Mouse (Mus musculus) liver, embryonic 11.5 days (tissue): ENCODE results near the gene Hoxd9. TPM values are rescaled to one million over a fixed set of nuclear protein-coding genes. Genes with fewer than 3 reads are reported as not detected.

Experiments
- ATAC-seq: fragments of 200-750 bp; cut with Nextera tagmentation; replicated peaks from 2 replicates; pipeline ENCODE4 v1.8.0; 2017; ENCODE audit warnings: moderate number of reproducible peaks, mild to moderate bottlenecking, moderate TSS enrichment, moderate library complexity; ENCODE audit not compliant: low FRiP score
- DNase-seq: peaks from one replicate; pipeline ENCODE4 v3.0.0-alpha.2; 2017; ENCODE audit warnings: low spot score
- H3K27ac ChIP-seq: fragments of 300-500 bp; sonication (generic); 2 replicates; pipeline ENCODE4 v1.5.1; 2014; ENCODE audit warnings: mild to moderate bottlenecking, low read depth, low read length, control low read depth
- H3K27me3 ChIP-seq: fragments of 300-500 bp; sonication (generic); replicated peaks from 2 replicates; pipeline ENCODE4 v1.6.1; 2014; ENCODE audit warnings: low read length, mixed read lengths; ENCODE audit not compliant: control insufficient read depth, insufficient read depth
- H3K36me3 ChIP-seq: fragments of 300-500 bp; sonication (generic); 2 replicates; pipeline ENCODE4 v1.6.1; 2014; ENCODE audit warnings: mild to moderate bottlenecking, low read length, moderate library complexity, mixed read lengths; ENCODE audit not compliant: control insufficient read depth, insufficient read depth
- H3K4me1 ChIP-seq: fragments of 300-500 bp; sonication (generic); replicated peaks from 2 replicates; pipeline ENCODE4 v1.6.1; 2014; ENCODE audit warnings: low read length, mixed read lengths; ENCODE audit not compliant: control insufficient read depth, insufficient read depth
- H3K4me2 ChIP-seq: fragments of 300-500 bp; sonication (generic); 2 replicates; pipeline ENCODE4 v1.6.1; 2014; ENCODE audit warnings: mild to moderate bottlenecking, control low read depth, moderate library complexity
- H3K4me3 ChIP-seq: fragments of 300-500 bp; sonication (generic); 2 replicates; pipeline ENCODE4 v1.5.1; 2014; ENCODE audit warnings: low read depth, low read length, control low read depth
- H3K9ac ChIP-seq: fragments of 300-500 bp; sonication (generic); 2 replicates; pipeline ENCODE4 v1.6.1; 2014; ENCODE audit warnings: low read depth, low read length, control low read depth
- H3K9me3 ChIP-seq: fragments of 300-500 bp; sonication (generic); 2 replicates; pipeline ENCODE4 v1.6.1; 2016; ENCODE audit warnings: low read length, inconsistent platforms, mixed read lengths; ENCODE audit not compliant: control insufficient read depth
- WGBS: fragments of 180-500 bp; shearing (Covaris S2); extraction: QIAGEN DNeasy Blood & Tissue Kit; methylation state at CpG from one replicate; pipeline ENCODE4 v1.1.7; 2014; 5-methylcytosine and 5-hydroxymethylcytosine counted together
- microRNA counts: library from miRNA; unstranded; fragments of <30 nt; microRNA quantifications from one replicate; lab custom pipeline; 2015
- microRNA-seq: library from miRNA; unstranded; fragments of <30 nt; microRNA quantifications from one replicate; pipeline ENCODE4, GENCODE M21; 2017; ENCODE audit warnings: borderline number of aligned reads
- polyA plus RNA-seq: library from polyadenylated mRNA; unstranded; fragments of >200 nt; fragmentation: Nextera tagmentation; extraction: Ambion mirVana; gene quantifications from 2 replicates; pipeline ENCODE4 v1.2.1, GENCODE M21; 2014

Gene Hoxd9
- polyA plus RNA-seq, 1 experiment from 2014 or later, result 0.22 TPM

DNA sequence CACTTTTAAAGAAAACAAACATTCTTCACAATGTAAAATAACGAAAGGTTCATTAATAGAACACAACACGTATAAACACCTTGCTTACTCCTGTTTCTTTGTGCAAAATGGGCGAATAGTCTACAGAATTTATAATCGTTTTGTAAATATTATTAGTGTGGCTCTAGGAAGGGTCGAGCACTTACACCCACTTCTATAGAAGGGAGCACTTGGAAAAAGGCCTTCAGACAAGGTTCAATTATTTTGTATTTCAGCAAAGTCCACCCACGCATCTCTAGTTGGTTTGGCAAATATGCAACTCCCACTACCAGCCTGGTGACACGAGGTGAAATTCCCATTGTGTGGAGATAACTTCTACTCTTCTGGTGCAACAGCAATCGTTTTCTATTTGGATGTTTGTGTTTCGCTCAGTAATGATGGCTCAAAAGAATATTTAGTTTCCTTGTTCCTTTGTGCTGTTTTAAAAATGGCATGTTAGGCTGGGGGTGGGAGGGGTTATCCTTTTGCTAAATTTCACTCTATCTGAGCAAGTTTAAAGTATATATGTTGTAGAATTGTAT, 51.0 kb downstream of the Hoxd9 start:
- Histone ChIP-seq H3K4me2 (no peak overlapping the region), H3K27ac (no peak overlapping the region), H3K9me3 (no peaks in the 10 kb centered on the region), H3K9ac (no peak overlapping the region), H3K27me3 (peaks cover 100% of the 10 kb centered on the region), H3K36me3 (no peaks in the 10 kb centered on the region), H3K4me1 (peaks cover 4% of the 10 kb centered on the region; the same call in 1 of the 2 replicates), H3K4me3 (no peak overlapping the region)
- no peak for DNase-seq
- ATAC-seq, result no peak
- WGBS, result 13% methylated on average over 9 of the region's 9 CpGs

- Histone ChIP-seq H3K27ac (no peak overlapping the region), H3K9ac (no peak overlapping the region), H3K4me1 (peaks cover 4% of the 10 kb centered on the region; the same call in 1 of the 2 replicates), H3K4me2 (peak overlapping the region; percentile 60), H3K27me3 (peaks cover 100% of the 10 kb centered on the region), H3K9me3 (no peaks in the 10 kb centered on the region), H3K36me3 (no peaks in the 10 kb centered on the region), H3K4me3 (peak overlapping the region; percentile 30)
- ATAC-seq, result no peak
- DNase-seq, result peak; percentile 49
- WGBS, result 2% methylated on average over 47 of the region's 47 CpGs
These were observed 52.0 kb downstream of the Hoxd9 start for GRCm38 (mm10) chr2:74749337-74750121.

MicroRNAs encoded within 50 kb of the gene (microRNA counts, 519-probe panel; counts per million panel counts)
- microRNA mmu-miR-10b (lab: Ali Mortazavi, UCI), result 4,357 counts per million, percentile 27 among the panel's probes with 10 or more counts

Small RNAs within 50 kb of the gene (microRNA-seq; reads per million reads assigned to microRNA genes)
- gene Gm44463, result not detected
- gene Mir10b, result 7,115 reads per million, percentile 91 among the genes with 10 or more reads in this experiment

Other genes with a start within 250 kb of the Hoxd9 start
- 25.7 and 29.1 TPM in 2 replicates for gene Lnpk, start 118.3 kb upstream of the Hoxd9 start, polyA plus RNA-seq
- 0.12 TPM in 1 of 2 replicates, not detected in the other for gene Evx2, start 38.2 kb upstream of the Hoxd9 start, polyA plus RNA-seq
- 0.06 and 0.45 TPM in 2 replicates for gene Hoxd13, start 29.4 kb upstream of the Hoxd9 start, polyA plus RNA-seq
- 0.12 and 0.49 TPM in 2 replicates for gene Hoxd12, start 22.7 kb upstream of the Hoxd9 start, polyA plus RNA-seq
- 0.14 and 0.44 TPM in 2 replicates for gene Hoxd11, start 18.2 kb upstream of the Hoxd9 start, polyA plus RNA-seq
- gene Hoxd10, start 5.8 kb upstream of the Hoxd9 start, polyA plus RNA-seq, result 0.09 and 0.30 TPM in 2 replicates
- gene Hoxd8, start 6.9 kb downstream of the Hoxd9 start, polyA plus RNA-seq, result 0.82 and 1.2 TPM in 2 replicates
- 0.47 and 0.87 TPM in 2 replicates for gene Hoxd3, start 14.2 kb downstream of the Hoxd9 start, polyA plus RNA-seq
- gene Hoxd4, start 14.2 kb downstream of the Hoxd9 start, polyA plus RNA-seq, result 0.14 and 0.18 TPM in 2 replicates
- not detected in 2 replicates for gene Gm28230, start 29.0 kb downstream of the Hoxd9 start, polyA plus RNA-seq
- gene Hoxd1, start 65.3 kb downstream of the Hoxd9 start, polyA plus RNA-seq, result 0.11 TPM in 1 of 2 replicates, not detected in the other
- 110 and 112 TPM in 2 replicates for gene Mtx2, start 128.1 kb downstream of the Hoxd9 start, polyA plus RNA-seq